Mouse (Mus musculus) CD4-positive helper T cell, adult 2 months (primary cell): ENCODE data around the gene Nploc4.

Experiments
- DNase-seq: peaks from one replicate; pipeline ENCODE4 v3.0.0-alpha.2; 2012; ENCODE audit warnings: low read depth, missing footprints, low spot score

Nploc4 gene

GRCm38 (mm10) chr11:120341661-120342060, 95.8 kb downstream of the Nploc4 start:
- DNase-seq = no peak

DNA sequence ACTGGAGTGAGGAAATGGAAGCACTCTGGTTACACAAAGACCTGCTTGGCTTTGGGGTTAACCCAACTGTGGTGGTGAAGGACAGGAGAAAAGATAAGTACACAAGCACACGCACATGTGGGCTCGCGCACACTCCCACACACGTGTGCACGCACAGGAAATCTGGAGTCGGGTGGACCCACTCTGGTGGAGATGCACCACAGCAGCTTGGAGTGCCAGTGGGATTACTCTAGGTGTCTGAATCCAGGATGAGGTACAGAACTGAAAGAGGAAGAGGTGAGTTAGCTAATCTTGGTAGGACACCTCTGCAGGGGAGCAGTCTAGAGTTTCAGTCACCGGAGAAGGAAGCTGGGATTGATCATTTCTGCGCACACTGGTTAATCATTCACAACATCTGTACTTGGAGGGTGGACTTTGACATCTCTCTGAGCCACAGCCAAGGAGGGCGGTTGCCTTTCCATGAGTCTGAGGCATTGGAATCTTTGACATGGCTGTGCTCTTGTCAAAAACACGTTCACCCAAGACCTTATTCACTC, 97.5 kb downstream of the Nploc4 start:
- peak; percentile 11 for DNase-seq

GRCm38 (mm10) chr11:120338786-120339185, 98.7 kb downstream of the Nploc4 start:
- peak; percentile 0 for DNase-seq

DNA sequence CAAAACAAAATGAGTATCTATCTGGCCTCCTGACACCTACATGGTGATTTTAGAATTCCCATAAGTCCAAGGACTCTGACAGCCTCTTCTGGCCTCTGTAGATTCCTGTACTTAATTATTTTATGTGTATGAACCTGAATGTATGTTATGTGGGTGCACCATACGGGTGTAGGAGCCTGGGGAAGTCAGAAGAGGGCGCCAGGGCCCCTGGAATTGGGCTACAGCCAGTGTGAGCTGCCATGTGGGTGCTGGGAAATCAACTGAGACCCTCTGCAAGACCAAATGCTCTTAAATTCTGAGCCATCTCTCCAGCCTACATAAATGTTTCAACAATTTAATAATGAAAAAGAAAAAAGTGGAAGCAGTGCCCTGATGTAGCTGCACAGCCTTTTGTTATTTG, 100.1 kb downstream of the Nploc4 start:
- DNase-seq = peak; percentile 15

DNA sequence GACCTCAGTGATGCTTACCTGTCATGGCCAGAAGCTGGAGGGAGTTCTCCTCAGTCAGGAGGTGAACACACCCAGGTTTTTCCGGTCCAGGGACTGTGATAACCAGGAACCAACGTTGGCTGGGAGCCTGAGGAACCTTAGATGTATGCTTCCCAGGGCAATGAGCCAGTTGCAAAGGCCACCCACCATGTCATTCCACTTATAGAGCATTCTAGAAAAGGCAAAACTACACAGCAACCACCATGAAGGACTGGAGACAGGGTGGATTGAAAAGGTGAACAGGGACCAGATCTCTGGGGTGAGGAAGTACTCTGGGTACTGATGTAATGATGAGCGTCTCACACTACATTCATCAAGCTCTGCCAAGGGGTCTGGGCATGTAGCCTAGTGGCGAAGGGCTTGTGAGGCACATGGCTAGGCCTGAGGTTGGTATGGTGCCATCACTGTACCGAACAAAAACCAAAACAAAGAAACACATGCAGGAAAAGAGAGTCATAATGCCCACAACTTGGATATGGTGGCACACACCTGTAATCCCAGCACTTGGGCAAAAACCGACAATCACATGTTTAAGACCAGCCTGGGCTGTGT, 102.0 kb downstream of the Nploc4 start:
- DNase-seq = peak; percentile 0
